Mouse (Mus musculus): ENCODE data around the gene Acnat1.
"Not testable (repeated sequence)": the region's sequence is repeated elsewhere in the genome, so short reads cannot be mapped to it uniquely, and the experiment has no call there.

The Acnat1 gene

DNA sequence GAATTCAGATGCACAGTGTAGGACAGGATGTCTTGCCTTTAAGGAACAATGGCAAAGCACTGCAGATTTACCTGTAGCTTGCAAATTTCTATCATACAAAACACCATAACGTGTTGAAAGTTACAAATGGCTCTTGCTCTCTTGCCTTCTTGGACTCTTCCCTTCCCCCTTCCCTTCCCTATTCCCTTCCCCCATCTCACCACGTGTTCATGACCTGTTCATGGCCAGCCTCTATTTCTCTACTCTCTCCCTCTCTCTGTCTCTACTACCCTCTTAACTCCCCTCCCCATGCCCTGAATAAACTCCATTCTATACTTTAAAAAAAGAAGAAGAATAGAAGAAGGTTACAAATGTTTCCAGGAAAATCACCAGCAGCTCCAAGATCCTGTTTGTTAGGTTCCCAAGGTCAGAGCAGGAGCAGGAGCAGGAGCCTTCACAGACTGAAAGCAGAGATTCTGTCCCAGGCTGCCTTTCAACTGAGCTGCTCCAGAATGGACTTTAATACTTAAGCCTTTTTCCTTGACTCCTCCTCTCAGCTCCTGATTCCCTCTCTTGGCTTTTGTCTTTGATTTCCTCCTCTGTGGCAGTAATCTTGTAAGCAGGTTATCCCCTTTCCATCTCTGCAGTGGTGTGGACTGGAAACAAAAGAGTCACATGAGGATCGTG lies at the start of gene Acnat1:
Gene Acnat1, minus strand, starts transcription at position 478 of the 666 bp plus-strand sequence.
- no peak for DNase-seq

- peak; percentile 47 for DNase-seq
These were observed 48.9 kb upstream of the Acnat1 start for GRCm38 (mm10) chr4:49522576-49522975.

- DNase-seq, result no peak
These were observed 47.6 kb upstream of the Acnat1 start for GRCm38 (mm10) chr4:49521346-49521745.

DNA sequence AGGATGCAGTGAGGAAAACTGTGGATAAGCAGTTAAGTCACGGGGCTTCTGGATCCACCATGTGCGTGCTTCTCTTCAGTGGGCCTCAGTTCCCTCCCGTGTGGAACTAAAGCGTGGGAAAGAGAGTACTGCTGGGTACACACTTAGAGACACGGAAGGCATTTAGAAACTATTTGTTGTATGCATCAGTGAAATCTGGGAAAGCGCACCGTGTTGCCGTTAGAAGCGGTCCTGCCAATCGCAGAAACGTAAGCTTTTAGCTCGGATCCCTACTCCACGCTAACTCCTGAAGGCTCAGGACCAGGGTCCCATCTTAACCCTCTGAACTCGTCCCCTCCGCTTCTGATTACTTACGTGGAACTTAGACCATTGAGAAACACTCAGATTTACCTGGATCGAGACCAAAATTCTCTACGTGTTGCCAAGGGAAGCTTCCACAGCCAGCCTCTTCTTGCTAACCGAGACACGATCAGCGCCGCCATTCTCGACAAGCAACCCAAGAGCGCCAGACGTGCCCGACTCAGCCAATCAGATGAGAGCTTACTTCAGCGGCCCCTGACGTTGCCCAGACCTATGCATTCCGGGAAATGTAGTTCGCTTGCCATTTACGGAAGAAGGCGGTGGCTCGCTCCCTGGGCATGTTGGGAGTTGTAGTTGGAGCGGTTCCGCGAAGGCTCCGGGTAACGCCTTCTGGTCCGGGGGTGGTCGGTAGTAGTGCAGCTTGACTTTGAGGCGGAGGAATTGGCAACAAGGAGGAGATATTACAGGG lies 47.0 kb upstream of the Acnat1 start, which contains the start of the genes Mrpl50 and Zfp189:
Gene Mrpl50, minus strand, starts transcription at position 522 of the 769 bp plus-strand sequence.
Gene Zfp189, plus strand, starts transcription at position 605 of the 769 bp plus-strand sequence.
- DNase-seq, result peak; percentile 96

DNA sequence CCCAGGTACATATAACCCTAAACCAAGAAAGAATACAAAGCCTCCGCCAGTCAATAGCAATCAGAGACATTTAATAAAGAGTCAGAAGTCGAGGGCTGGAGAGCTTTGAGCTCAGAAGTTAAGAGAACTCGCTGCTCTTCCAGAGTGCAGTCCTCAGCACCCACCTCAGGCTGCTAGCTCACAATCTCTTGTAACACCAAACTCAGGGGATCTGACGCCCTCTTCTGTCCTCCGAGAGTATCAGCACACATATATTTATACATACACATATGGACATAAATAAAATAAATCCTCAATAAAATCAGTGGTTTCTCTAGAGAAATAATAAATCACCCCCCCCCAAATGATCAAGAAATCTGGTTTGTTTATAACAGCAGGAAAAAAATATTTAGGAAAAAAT lies 45.8 kb upstream of the Acnat1 start:
- DNase-seq, result no peak

DNA sequence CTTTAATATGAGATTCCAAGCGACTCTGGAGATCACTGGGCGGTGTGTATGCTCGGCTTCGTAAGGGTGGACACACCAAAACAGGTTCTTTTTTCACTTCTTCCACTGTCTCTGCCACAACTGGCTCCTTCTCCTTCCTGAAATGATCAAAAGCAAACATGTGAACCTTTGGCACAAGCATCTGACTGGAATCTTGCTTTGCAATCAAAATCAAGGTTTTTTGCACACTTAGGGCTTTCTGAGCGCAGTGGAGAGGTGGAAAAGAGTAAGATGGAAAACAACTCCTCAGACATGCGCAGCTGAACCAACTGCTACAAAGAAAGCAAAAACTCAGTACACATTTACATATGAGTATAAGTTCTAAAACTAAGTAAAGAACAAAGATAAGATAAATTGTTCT lies 40.7 kb upstream of the Acnat1 start:
- no peak for DNase-seq

DNA sequence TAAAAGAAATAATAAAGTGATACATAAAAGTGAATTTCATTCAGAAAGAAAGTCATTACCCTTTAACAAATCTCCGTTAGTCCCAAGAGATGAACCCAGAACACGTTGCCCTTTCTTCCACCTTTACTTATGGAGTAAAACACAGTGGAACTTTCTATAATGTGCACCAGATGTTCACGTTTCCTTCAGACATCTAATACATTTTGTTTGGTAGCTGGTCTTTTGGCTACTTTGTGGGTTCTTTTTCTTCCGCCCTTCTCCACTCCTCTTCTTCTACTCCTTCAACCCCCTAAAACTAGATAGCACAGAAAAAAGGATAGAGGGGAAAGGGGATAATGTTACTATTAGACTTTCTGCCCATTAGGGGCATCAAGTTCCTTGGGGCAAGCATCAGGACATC lies 38.9 kb upstream of the Acnat1 start:
- DNase-seq, result no peak

GRCm38 (mm10) chr4:49510236-49510835 lies 36.6 kb upstream of the Acnat1 start:
- DNase-seq, result not testable (repeated sequence)

DNA sequence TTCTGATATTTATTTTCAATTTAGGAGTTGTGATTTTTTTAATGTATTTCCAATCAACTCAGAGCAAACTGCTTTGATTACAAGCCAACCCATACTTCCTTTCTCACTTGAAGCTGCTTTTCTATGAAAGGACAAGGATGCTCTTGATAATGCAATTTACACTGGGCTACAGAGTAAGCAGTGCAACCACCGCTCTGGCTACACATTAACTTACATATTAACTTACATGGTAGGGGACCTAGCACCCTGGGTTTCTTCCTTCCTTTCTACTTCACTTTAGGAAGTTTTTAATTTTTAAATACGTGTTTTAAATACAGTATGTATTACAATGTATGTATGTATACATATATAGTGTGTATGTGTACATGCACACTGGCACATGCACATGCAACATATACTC lies 35.5 kb upstream of the Acnat1 start:
- no peak for DNase-seq

GRCm38 (mm10) chr4:49506386-49506785 lies 32.7 kb upstream of the Acnat1 start, which contains the start of gene Baat:
Gene Baat (minus strand): TSS chr4:49506557.
- DNase-seq, result no peak

GRCm38 (mm10) chr4:49503563-49503962 lies 29.9 kb upstream of the Acnat1 start:
- DNase-seq, result no peak

GRCm38 (mm10) chr4:49485934-49486650 lies 12.4 kb upstream of the Acnat1 start:
- DNase-seq, result not testable (repeated sequence)

- no peak for DNase-seq
These were observed 11.7 kb upstream of the Acnat1 start for GRCm38 (mm10) chr4:49485442-49485841.

DNA sequence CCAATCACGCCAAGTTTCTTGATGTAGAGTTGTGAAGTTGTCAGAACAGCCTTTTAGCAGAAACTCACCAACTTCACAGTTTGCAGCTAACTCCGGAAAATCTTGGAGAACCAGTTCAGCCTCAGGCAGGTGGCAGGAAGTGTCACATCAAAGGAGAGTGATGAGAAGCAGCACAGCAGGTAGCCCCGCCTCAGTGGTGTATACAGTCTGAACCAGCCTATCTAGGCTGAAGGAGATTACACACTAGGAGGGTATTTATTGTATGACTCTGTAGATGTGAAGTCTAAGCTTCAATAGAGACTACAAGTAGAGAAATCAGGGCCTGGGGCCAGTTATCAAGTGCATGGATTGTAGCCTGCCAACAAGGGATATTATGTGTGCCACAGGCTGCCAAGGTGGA lies 7.2 kb upstream of the Acnat1 start:
- no peak for DNase-seq

DNA sequence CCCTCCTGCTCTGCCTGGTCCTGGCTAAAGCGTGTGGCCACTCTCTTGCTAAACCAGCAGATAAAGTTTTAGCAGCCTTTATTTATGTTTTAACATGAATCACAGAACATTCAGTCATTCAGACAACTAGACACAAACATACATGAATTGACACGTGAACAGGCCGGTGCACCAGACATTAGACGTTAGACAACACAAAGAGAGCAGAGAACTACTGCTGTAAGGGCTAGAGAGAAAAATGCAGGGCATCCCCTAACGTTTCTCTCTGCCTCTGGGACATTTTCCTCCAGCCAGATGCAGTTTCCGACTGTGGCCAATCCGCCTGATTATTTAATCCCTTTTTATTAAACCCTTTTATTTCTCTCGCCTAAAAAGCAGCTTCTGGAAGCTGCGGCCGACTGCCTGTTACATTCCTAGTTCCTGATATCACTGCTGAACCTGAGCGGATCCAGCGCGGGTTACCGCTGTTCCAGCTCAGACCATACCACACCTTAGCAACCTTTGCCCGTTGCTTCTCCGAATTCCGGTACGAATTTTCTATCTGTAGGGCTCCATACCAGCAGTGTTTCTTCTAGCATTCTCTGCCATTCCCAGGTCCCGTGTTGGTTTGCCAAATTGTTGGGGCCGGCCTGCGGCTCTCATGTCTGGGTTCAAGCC lies 6.5 kb upstream of the Acnat1 start:
- DNase-seq, result no peak

DNA sequence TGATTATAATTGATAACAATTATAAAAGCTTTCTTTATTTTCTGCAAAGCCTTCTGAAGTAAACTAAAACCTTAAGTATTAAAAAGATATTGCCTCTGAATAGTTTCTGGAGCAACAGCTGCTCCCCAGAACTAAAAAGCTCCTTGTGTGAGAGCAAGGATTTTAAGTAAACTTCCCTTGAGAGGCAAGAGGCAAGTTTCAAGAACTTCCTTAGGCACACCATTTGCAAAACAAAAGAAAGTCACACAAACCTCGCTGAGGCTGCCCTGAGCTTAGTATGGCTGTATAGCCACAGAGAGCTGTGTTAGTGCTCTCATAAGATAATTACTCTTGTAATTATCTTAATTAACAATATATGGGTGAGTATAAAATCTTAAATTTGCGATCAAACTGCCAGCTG lies 5.3 kb upstream of the Acnat1 start:
- DNase-seq, result not testable (repeated sequence)

GRCm38 (mm10) chr4:49478118-49478877 lies 4.6 kb upstream of the Acnat1 start:
- no peak for DNase-seq

GRCm38 (mm10) chr4:49474583-49474982 lies 871 bp upstream of the Acnat1 start:
- DNase-seq, result no peak

- DNase-seq, result no peak
These were observed 4.1 kb downstream of the Acnat1 start for GRCm38 (mm10) chr4:49469435-49470151.

DNA sequence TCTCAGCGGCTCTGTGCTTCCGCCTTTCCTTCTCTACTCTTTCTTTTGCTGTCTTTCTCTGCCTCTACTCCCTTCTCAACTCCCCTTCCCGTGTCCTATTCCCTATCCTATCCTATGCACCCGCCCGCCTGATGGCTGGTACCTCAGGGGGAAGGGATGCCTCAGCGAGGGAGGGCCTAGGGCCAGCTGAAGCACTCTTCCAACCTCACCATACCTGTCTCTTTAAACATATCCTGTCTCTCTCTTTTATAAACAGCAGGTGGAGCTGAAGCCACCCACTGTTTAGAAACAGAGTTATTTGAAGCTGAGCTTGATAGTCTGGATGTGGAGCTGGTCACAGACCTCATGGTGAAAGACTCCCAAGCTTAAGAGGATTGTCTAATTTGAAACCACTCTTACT lies 6.4 kb downstream of the Acnat1 start:
- DNase-seq, result no peak

DNA sequence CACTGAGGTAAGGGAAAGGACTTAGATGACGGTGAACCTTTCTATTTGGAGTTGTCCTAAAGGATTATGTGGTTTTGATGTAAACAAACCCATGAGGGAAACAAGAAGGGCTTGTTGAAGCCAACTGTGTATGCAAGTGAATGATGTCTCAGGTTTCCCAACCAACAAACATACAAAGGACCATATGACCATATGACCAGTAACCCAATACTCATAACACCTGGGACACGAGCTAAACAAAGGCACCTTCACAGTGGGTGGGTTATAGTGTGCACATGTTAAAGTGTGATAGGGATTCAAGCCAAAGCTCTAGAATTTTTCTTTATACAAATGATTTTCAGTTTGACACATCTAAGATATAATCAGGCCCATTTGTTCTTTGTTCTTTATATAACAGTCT lies 17.5 kb downstream of the Acnat1 start:
- DNase-seq, result no peak
